Comparison of ENCODE assay signal across 8 mouse cellular contexts in the genomic region with DNA sequence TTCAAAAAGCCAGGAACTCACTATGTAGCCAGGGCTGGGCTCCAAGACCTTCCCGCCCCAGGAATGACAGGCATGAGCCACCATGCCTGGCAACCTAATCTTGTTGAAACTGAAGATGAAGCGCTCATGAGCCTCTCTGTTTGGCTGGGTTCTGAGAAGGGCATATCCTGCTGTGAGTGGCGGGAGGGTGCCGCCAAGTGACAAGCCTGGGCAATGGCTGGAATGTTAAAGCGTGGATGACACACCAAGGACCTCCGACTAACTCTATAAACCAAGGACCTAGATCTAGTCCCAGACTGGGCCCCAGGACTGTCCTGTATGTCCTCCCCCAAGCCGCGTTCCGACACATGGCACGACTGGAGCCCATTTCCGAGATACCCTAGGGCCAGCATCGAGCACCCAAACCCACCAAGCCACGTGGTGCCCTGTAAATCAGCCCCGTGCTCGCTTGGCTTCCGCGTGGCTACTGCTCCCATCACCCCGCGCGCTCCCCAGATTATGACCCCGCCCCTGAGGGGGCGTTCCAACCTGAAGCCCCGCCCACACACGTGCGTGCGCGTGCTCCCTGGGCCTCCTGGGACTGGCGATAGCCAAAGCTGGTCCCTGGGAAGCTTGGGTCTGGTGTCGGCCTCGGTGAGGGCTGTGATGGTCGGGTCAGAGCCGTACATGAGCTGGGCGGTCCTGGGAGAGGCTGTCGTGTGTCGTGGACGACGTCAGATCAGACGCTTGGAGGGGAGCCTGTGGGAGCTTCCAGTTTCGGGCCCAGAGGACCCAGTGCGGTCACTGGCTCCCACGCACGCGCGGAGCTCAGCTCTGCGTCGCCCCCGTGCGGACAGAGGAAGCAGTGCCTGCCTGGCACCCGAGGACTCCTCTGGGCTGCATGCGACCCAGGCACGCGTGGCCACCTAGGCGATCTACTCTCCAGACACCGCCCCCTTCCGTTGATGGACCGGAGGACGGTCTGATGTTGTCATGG. TPM values are rescaled to one million over a fixed set of nuclear protein-coding genes. Genes with fewer than 3 reads are reported as not detected.
DNase-seq lines count a peak whose midpoint lies in the region; ATAC-seq and TF ChIP-seq lines count a peak whose summit lies in the region.

No protein-coding gene starts in this region.

- no peak for TF ChIP-seq EP300 in MEL (IDR thresholded peaks at IDR 0.05; ENCODE audit: low read depth in 1 of 2, low read length in 2 of 2)
- TF ChIP-seq EP300 in lung, postnatal 0 days (IDR thresholded peaks at IDR 0.05), result peak; percentile 68

- peaks cover 0 to 5% of the 10 kb centered on the region in 2 experiments; a peak in 2 of 4 replicates for H3K36me3 ChIP-seq in MEL (ENCODE audit: control insufficient read depth in 1 of 2, insufficient read depth in 2 of 2, low read length in 2 of 2)
- H3K36me3 ChIP-seq in hindbrain, embryonic 10.5 days, result no peaks in the 10 kb centered on the region
- no peaks in the 10 kb centered on the region for H3K36me3 ChIP-seq in lung, postnatal 0 days (ENCODE audit: insufficient read depth, low read length)

- peak; percentile 31 for TF ChIP-seq RAD21 in MEL (IDR thresholded peaks at IDR 0.05; ENCODE audit: low read depth, low read length)

- H3K9me3 ChIP-seq in MEL (replicated peaks; ENCODE audit: insufficient read depth, low read length), result no peaks in the 10 kb centered on the region
- H3K9me3 ChIP-seq in hindbrain, embryonic 10.5 days, result no peaks in the 10 kb centered on the region
- H3K9me3 ChIP-seq in lung, postnatal 0 days (ENCODE audit: low read length), result no peaks in the 10 kb centered on the region

- peak overlapping the region; percentile 64 to 74 for H3K4me3 ChIP-seq in MEL (ENCODE audit: control insufficient read depth in 1 of 2, insufficient read depth in 1 of 2, low read depth in 2 of 2, low read length in 2 of 2)
- peak overlapping the region; percentile 61 for H3K4me3 ChIP-seq in hindbrain, embryonic 10.5 days
- peak overlapping the region; percentile 38 for H3K4me3 ChIP-seq in lung, postnatal 0 days (ENCODE audit: low read depth, low read length)

- H3K27ac ChIP-seq in MEL (ENCODE audit: control insufficient read depth, low read depth, low read length), result peak overlapping the region; percentile 82
- H3K27ac ChIP-seq in hindbrain, embryonic 10.5 days, result peak overlapping the region; percentile 91
- peak overlapping the region; percentile 88 for H3K27ac ChIP-seq in lung, postnatal 0 days (ENCODE audit: low read length)

- peaks cover 2 to 7% of the 10 kb centered on the region in 2 experiments; a peak in 2 of 4 replicates for H3K4me1 ChIP-seq in MEL (ENCODE audit: control insufficient read depth in 1 of 2, insufficient read depth in 2 of 2, low read length in 2 of 2)
- peaks cover 20% of the 10 kb centered on the region for H3K4me1 ChIP-seq in hindbrain, embryonic 10.5 days (replicated peaks)
- H3K4me1 ChIP-seq in lung, postnatal 0 days (ENCODE audit: insufficient read depth, low read depth, low read length), result 0 out of 2 replicates have a peak, but pooled peaks cover 5% of the 10 kb centered on the region

- peak overlapping the region; percentile 63 for H3K4me2 ChIP-seq in lung, postnatal 0 days (replicated peaks; ENCODE audit: low read depth, low read length)

- peak; percentile 94 to 96 for TF ChIP-seq POLR2A in MEL (IDR thresholded peaks at IDR 0.05; ENCODE audit: control insufficient read depth in 1 of 2, insufficient read depth in 1 of 2, low read depth in 1 of 2, low read length in 2 of 2, poor library complexity in 1 of 2)

- peak; percentile 96 for ATAC-seq in frontal cortex, adult (ENCODE audit: low TSS enrichment)
- ATAC-seq in lung, postnatal 0 days, result peak; percentile 92

- H3K79me2 ChIP-seq in MEL (ENCODE audit: control insufficient read depth, insufficient read depth, low read length, poor library complexity), result no peaks in the 10 kb centered on the region; the same call in 1 of the 2 replicates

- peak overlapping the region; percentile 86 for H3K9ac ChIP-seq in MEL (ENCODE audit: control insufficient read depth, low read depth, low read length, poor library complexity, severe bottlenecking)
- H3K9ac ChIP-seq in lung, postnatal 0 days (replicated peaks; ENCODE audit: low read depth), result peak overlapping the region; percentile 21; the same call in 1 of the 2 replicates

- WGBS in hindbrain, embryonic 10.5 days, result under 1% methylated on average over 57 of the region's 57 CpGs
- WGBS in lung, postnatal 0 days, result 3% methylated on average over 57 of the region's 57 CpGs

- H3K27me3 ChIP-seq in MEL (ENCODE audit: control insufficient read depth in 1 of 2, insufficient read depth in 2 of 2, low read length in 2 of 2), result no peaks in the 10 kb centered on the region; a peak in 1 of 4 replicates
- H3K27me3 ChIP-seq in hindbrain, embryonic 10.5 days (ENCODE audit: insufficient read depth, poor library complexity, severe bottlenecking), result no peaks in the 10 kb centered on the region
- H3K27me3 ChIP-seq in lung, postnatal 0 days (replicated peaks; ENCODE audit: insufficient read depth, low read length), result no peaks in the 10 kb centered on the region

- peak; percentile 96 for DNase-seq in MEL (ENCODE audit: low read depth, low spot score)
- peak; percentile 97 for DNase-seq in cerebellum, adult 9-10 months
- DNase-seq in hindbrain, embryonic 10.5 days (ENCODE audit: low spot score), result peak; percentile 99
- DNase-seq in layer of hippocampus, adult 9-11 months, result peak; percentile 95
- peak; percentile 97 for DNase-seq in lung, postnatal 0 days (ENCODE audit: low spot score)
- DNase-seq in ovary, postnatal 14 days (ENCODE audit: low spot score), result peak; percentile 96
- DNase-seq in thymus, postnatal 14 days, result peak; percentile 94

- TF ChIP-seq CTCF in MEL (IDR thresholded peaks at IDR 0.05 in 2 of 3, conservative IDR thresholded peaks at IDR 0.05 in 1 of 3; ENCODE audit: control insufficient read depth in 1 of 3, insufficient read depth in 1 of 3, low read depth in 2 of 3, low read length in 3 of 3, poor library complexity in 1 of 3, severe bottlenecking in 1 of 3), result peak; percentile 77 to 93 (median 81)
- peak; percentile 99 for TF ChIP-seq CTCF in lung, postnatal 0 days (IDR thresholded peaks at IDR 0.05)

TF ChIP-seq in MEL, 35 proteins besides CTCF, POLR2A, EP300 and RAD21 (continues in another document):
- TF ChIP-seq MYC (IDR thresholded peaks at IDR 0.05; ENCODE audit: low read depth, low read length), result peak; percentile 99
- TF ChIP-seq CHD2 (IDR thresholded peaks at IDR 0.05; ENCODE audit: low read length), result no peak
- TF ChIP-seq ETS1 (IDR thresholded peaks at IDR 0.05; ENCODE audit: low read depth, low read length), result no peak
- 0 out of 2 replicates have a peak, but pooled peaks have one; percentile 29 for TF ChIP-seq KAT2A (conservative IDR thresholded peaks at IDR 0.05; ENCODE audit: low read depth, low read length)
- no peak for TF ChIP-seq JUND (IDR thresholded peaks at IDR 0.05; ENCODE audit: low read depth, low read length)
- TF ChIP-seq POLR2AphosphoS2 (IDR thresholded peaks at IDR 0.05; ENCODE audit: low read length), result peak; percentile 96
- TF ChIP-seq MAFK (IDR thresholded peaks at IDR 0.05; ENCODE audit: borderline replicate concordance, low read depth, low read length), result no peak
- TF ChIP-seq POLR2AphosphoS5 (IDR thresholded peaks at IDR 0.05; ENCODE audit: borderline replicate concordance, low read depth, low read length), result no peak; the same call in 1 of the 2 replicates
- peak; percentile 98 for TF ChIP-seq MAX (IDR thresholded peaks at IDR 0.05; ENCODE audit: low read length)
- no peak for TF ChIP-seq MYB (IDR thresholded peaks at IDR 0.05; ENCODE audit: low read depth, low read length)
- TF ChIP-seq TAL1 (IDR thresholded peaks at IDR 0.05; ENCODE audit: low read length), result no peak
- TF ChIP-seq GATA1 (IDR thresholded peaks at IDR 0.05; ENCODE audit: low read depth, low read length), result no peak
- TF ChIP-seq TCF12 (IDR thresholded peaks at IDR 0.05; ENCODE audit: low read depth, low read length), result no peak; the same call in 1 of the 2 replicates
- TF ChIP-seq BHLHE40 (IDR thresholded peaks at IDR 0.05; ENCODE audit: borderline replicate concordance, low read depth, low read length), result peak; percentile 96
- TF ChIP-seq ZC3H11A (IDR thresholded peaks at IDR 0.05; ENCODE audit: low read depth, low read length), result no peak
- no peak for TF ChIP-seq CHD1 (IDR thresholded peaks at IDR 0.05; ENCODE audit: low read depth, low read length)
- TF ChIP-seq USF1 (IDR thresholded peaks at IDR 0.05; ENCODE audit: low read depth, low read length), result peak; percentile 84
- no peak for TF ChIP-seq USF2 (IDR thresholded peaks at IDR 0.05; ENCODE audit: borderline replicate concordance in 1 of 2, insufficient read depth in 1 of 2, low read depth in 1 of 2, low read length in 2 of 2)
- peak; percentile 84; the same call in 1 of the 2 replicates for TF ChIP-seq SIN3A (IDR thresholded peaks at IDR 0.05; ENCODE audit: low read length)
- TF ChIP-seq MXI1 (IDR thresholded peaks at IDR 0.05; ENCODE audit: low read depth, low read length), result peak; percentile 96
- TF ChIP-seq MEF2A (IDR thresholded peaks at IDR 0.05; ENCODE audit: extremely low read depth, insufficient replicate concordance, low read depth, low read length, poor library complexity, severe bottlenecking), result no peak
- peak; percentile 65; the same call in 1 of the 2 replicates for TF ChIP-seq MAZ (IDR thresholded peaks at IDR 0.05; ENCODE audit: low read depth, low read length)
- TF ChIP-seq RCOR1 (IDR thresholded peaks at IDR 0.05; ENCODE audit: low read depth, low read length), result no peak
- no peak for TF ChIP-seq UBTF (IDR thresholded peaks at IDR 0.05; ENCODE audit: borderline replicate concordance, insufficient read depth, low read depth, low read length)
- peak; percentile 64; the same call in 1 of the 2 replicates for TF ChIP-seq HCFC1 (IDR thresholded peaks at IDR 0.05; ENCODE audit: low read depth, low read length)
- no peak for TF ChIP-seq ZNF384 (IDR thresholded peaks at IDR 0.05; ENCODE audit: low read depth, low read length)

RNA-seq across cellular contexts. Expression of a gene that starts 22.9 kb away (rescaled TPM):
- total RNA-seq in MEL (2012; rRNA removed), result 45.3 and 45.7 TPM in 2 replicates
- 10 to 100 TPM in 1 of 2 experiments, not detected in 1; 68.9 TPM for polyA plus RNA-seq in MEL (2012; ENCODE audit: insufficient read depth in 1 of 2, insufficient read length in 2 of 2, low read depth in 1 of 2, low replicate concordance in 2 of 2, missing spikeins in 1 of 2)
- polyA plus RNA-seq in hindbrain, embryonic 10.5 days (2016; fragmentation: Nextera tagmentation; extraction: Ambion mirVana), result 35.6 and 38.9 TPM in 2 replicates
- polyA plus RNA-seq in lung, postnatal 0 days (2015; fragmentation: Nextera tagmentation; extraction: Ambion mirVana), result 36.2 and 38.0 TPM in 2 replicates

RNA-seq across cellular contexts. Expression of a gene that starts 57.9 kb away (rescaled TPM):
- 125 and 131 TPM in 2 replicates for total RNA-seq in MEL (2012; rRNA removed)
- polyA plus RNA-seq in MEL (2012; ENCODE audit: insufficient read depth in 1 of 2, insufficient read length in 2 of 2, low read depth in 1 of 2, low replicate concordance in 2 of 2, missing spikeins in 1 of 2), result 100 to 1,000 TPM; 186 to 230 TPM
- polyA plus RNA-seq in hindbrain, embryonic 10.5 days (2016; fragmentation: Nextera tagmentation; extraction: Ambion mirVana), result 3,014 and 3,091 TPM in 2 replicates
- 456 and 496 TPM in 2 replicates for polyA plus RNA-seq in lung, postnatal 0 days (2015; fragmentation: Nextera tagmentation; extraction: Ambion mirVana)

Comparison
In these comparisons a context has a peak if more than half of its experiments do, and no peak if none do; other contexts are left out.
1. Peak in every context shown above with its lines: DNase-seq, ATAC-seq, H3K4me3 ChIP-seq and H3K27ac ChIP-seq.